Mouse (Mus musculus) macrophage (primary cell): Measurements from ENCODE around the gene Pom121l2. TPM values are rescaled to one million over a fixed set of nuclear protein-coding genes. Genes with fewer than 3 reads are reported as not detected.
"Not testable (repeated sequence)": the region's sequence is repeated elsewhere in the genome, so short reads cannot be mapped to it uniquely, and the experiment has no call there.

Experiments used
- H3K27ac ChIP-seq: fragments of 350-480 bp; formaldehyde crosslinking; 2 replicates; pipeline ENCODE4 v1.9.0; 2021
- H3K36me3 ChIP-seq: fragments of 350-480 bp; formaldehyde crosslinking; 2 replicates; pipeline ENCODE4 v1.9.0; 2021; ENCODE audit errors: inconsistent target
- H3K4me3 ChIP-seq: fragments of 350-480 bp; formaldehyde crosslinking; 2 replicates; pipeline ENCODE4 v1.9.0; 2021; ENCODE audit errors: inconsistent target
- H3K79me2 ChIP-seq: fragments of 350-480 bp; formaldehyde crosslinking; 2 replicates; pipeline ENCODE4 v1.9.0; 2021; ENCODE audit errors: inconsistent target
- WGBS: methylation state at CpG from one replicate; pipeline ENCODE4 v1.1.7; 2026; ENCODE audit warnings: inconsistent platforms; ENCODE audit not compliant: missing documents; 5-methylcytosine and 5-hydroxymethylcytosine counted together
- polyA plus RNA-seq: library from polyadenylated mRNA; stranded (reverse); fragments of 250-400 nt; gene quantifications from 3 replicates; pipeline ENCODE4 v1.2.4, GENCODE M21; 2018; ENCODE audit warnings: inconsistent platforms

Pom121l2 gene
- polyA plus RNA-seq, 1 experiment from 2014 or later: not detected

DNA sequence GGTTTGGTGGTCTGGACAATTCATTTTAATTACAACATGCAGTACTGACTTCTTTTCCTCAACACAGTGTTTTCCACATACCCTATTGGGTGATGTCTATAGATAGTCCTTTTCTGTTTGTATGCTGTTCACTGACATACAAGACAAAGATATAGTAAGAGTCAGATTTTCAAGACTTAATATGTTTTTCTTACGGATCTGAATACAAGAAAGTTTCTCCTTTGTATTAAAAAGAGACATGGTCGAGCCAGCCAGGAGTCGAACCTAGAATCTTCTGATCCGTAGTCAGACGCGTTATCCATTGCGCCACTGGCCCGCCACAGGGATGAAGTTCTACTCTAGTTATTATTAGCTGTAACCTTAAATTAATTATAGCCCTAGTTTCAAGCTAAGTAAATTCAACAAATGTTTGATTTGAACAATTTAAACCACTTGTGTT, 39.9 kb downstream of the Pom121l2 start:
- Histone ChIP-seq H3K36me3 (no peaks in the 10 kb centered on the region), H3K4me3 (peak overlapping the region; percentile 70), H3K79me2 (no peaks in the 10 kb centered on the region), H3K27ac (peak overlapping the region; percentile 24; the same call in 1 of the 2 replicates)
- 0% methylated on average over 7 of the region's 8 CpGs for WGBS

DNA sequence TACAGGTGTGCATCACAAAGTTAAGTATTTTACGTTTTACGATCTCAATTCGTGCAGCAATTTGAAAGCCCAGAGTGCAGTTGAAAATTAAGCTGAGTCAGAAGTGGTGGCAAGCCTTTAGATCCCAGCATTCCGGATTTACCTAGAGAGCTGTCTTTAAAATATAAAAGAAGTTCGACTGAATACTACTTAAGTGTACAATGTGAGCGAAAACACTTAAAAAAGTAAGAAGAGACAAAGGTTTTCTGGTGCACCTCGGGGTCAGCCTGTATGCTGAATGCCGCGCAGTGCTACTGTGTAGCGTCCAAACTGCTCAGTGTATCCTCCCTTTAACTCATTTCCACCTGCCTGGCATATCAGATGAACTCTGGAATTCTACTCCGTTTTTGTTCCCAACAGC, 40.6 kb downstream of the Pom121l2 start:
- Histone ChIP-seq H3K27ac (peak overlapping the region; percentile 24), H3K36me3 (no peaks in the 10 kb centered on the region)
- under 1% methylated on average over 11 of the region's 11 CpGs for WGBS

DNA sequence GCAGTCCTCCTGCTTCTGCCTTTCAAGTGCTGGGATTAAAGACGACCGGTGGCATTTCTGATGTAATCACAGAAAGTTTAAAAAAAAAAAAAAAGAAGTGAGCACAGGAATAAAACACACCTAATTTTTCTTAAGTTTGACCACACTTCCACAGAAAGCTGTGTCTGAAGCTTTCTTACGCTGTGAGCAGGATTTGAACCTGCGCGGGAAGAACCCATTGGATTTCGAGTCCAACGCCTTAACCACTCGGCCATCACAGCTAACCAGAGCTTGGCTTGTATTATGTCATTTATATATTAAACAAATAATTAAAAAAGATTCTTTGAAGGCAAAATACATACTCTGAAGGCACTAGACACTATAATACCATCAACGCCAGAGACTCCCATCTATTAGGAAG, 41.2 kb downstream of the Pom121l2 start:
- Histone ChIP-seq H3K27ac (peak overlapping the region; percentile 24), H3K36me3 (no peaks in the 10 kb centered on the region), H3K79me2 (no peaks in the 10 kb centered on the region), H3K4me3 (peak overlapping the region; percentile 70)
- WGBS: 2% methylated on average over 9 of the region's 9 CpGs

More for the DNA sequence above, 40.6 kb downstream of the Pom121l2 start:
- H3K4me3 ChIP-seq: peak overlapping the region; percentile 70
- H3K79me2 ChIP-seq: no peaks in the 10 kb centered on the region

DNA sequence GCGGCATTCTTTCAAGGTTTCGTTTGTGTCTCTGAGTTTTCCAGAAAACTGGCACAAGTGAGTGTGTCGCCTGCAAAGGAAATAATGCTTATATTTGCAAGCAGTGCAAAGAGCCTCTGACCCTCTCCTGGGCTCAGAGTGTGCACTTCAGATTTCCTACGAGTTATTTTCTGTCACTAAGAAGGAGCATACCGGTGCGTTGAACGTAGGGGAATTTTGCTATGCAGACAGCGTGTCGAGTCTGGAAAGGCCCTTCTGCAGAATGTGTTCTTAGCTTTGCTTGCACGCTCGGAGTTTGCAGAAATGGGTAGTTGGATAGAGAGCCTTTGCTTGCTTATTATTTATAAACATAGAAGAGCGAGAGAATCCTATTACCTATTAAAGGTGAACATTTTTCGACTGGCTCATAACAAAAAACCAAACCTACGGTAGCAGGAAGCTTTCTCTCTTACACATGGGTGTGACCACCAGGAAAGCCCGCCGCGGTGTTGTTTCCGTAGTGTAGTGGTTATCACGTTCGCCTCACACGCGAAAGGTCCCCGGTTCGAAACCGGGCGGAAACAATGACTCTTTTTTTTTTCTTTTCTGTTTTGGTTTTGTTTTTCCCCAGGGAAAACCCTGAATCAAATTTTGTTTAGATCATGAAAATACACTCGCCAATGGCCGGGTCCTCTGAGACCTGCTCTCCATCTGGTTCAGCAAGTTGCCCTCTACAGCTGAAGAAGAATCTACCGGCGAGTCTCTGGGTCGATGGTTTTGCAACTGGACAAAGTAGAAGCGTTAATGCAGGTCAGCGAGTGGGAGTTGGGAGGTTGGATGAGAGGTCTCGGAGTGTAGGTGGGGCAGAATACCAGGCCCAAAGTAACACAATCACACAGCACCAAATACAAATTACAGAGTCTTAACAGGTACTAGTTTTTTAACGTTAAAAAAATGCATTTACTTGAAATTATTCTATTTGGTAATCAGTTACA, 45.4 kb downstream of the Pom121l2 start:
- Histone ChIP-seq H3K79me2 (no peaks in the 10 kb centered on the region), H3K27ac (no peak overlapping the region), H3K4me3 (peak overlapping the region; percentile 39), H3K36me3 (no peaks in the 10 kb centered on the region)
- 6% methylated on average over 35 of the region's 35 CpGs for WGBS

DNA sequence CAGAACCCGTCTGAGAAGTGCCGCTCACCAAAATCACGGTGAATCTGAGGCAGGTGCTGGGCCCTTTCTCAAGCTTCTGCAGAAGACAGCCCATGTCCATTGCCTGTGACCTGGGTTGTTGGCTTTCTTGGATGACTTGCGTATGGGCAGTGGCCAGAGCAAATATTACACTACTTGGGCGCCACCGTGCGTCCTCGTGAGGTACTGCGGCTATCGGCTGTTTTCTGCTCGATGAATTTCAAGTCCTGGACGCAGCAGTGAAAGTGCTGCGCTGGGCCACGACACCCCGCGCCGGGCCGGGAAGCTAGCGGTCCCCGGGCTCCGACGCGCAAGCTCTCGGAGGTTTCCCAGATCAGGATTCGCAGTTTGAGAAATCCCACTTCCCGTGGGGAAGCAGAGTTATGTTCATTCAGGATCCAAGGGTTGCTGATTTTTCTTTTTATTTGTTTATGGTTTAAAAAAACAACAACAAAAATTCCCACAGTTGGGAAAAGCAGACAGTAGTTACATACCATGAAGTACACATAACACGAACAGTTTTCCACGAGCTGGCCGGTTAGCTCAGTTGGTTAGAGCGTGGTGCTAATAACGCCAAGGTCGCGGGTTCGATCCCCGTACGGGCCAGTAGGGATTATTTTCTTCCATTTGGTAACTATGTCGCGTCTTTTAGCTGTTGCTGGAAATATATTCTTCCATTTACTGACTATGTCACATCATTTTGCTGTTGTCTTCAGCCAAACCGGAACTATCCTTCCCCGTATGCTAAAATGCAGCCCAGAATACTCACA, 47.9 kb downstream of the Pom121l2 start:
- Histone ChIP-seq H3K27ac (no peak overlapping the region), H3K4me3 (peak overlapping the region; percentile 22; the same call in 1 of the 2 replicates), H3K36me3 (no peaks in the 10 kb centered on the region), H3K79me2 (no peaks in the 10 kb centered on the region)
- 2% methylated on average over 40 of the region's 40 CpGs for WGBS

DNA sequence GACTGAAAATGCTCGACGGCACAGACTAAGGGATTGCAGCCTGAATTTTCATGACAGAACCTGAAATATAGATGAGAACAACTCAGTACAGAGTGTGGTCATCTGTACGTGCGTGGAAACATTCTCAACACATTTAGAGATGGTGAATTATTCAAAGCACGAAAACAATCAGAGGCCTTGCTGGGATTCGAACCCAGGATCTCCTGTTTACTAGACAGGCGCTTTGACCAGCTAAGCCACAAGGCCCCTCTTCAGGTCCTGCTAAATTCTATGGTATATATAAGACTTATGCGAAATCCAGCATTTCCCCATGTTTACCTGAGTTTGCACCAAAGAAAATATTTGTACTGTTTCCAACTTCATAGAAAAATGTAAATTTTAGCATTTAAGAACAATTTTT, 48.9 kb downstream of the Pom121l2 start:
- WGBS: 86% methylated on average over 8 of the region's 8 CpGs
- Histone ChIP-seq H3K79me2 (no peaks in the 10 kb centered on the region), H3K27ac (no peak overlapping the region), H3K4me3 (no peak overlapping the region), H3K36me3 (no peaks in the 10 kb centered on the region)

DNA sequence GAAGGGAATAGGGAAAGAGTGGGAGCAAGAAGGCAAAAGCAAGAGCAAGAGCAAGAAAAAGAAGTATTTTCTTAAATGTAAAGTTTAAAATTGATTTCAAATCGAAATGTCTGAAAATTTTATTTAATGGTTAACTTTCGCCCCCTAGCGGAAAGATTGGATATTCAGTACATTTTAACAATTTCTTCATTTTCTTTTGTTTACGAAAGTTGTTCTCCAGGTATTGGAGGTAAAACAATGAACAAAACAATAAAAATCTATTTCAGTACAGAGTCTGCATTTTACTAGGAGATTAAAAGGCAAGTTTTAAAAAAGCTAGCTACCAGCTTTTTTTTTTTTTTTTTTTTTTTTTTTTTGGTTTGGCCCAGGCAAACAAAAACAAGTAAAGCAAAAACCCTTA, 49.5 kb downstream of the Pom121l2 start:
- Histone ChIP-seq H3K79me2 (no peaks in the 10 kb centered on the region), H3K36me3 (no peaks in the 10 kb centered on the region), H3K27ac (no peak overlapping the region), H3K4me3 (no peak overlapping the region)
- WGBS: 7% methylated on average over 4 of the region's 4 CpGs

DNA sequence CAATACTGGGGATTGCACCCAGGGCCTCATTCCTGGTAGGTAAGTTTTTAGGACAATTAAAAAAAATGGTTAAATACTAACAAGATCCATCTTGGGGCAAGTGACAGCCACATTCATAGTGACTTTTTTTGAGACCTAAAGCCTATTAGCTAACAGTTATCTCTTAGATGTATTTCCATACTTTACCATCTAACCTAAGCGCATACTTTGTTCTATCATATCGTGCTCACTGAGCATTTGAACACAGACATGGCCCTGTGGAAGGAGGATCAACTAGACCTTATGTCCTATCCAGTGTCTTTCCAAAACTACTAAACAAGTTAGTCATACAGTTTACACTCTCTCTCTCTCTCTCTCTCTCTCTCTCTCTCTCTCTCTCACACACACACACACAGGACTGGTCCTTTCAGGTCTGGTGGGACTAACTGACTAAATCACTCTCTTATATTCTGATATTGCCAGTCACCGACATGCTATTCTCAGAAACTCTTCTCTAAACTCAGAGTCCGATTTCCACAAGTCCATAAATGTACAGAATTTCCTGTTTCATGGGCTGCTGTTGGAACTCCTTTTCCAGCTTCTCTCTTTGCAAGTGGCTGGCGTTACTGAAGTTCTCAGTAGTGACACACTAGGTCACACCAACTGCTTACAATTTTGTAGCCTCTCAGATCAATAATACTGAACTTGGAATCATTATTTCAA, 52.9 kb downstream of the Pom121l2 start:
- 60% methylated on average over 5 of the region's 5 CpGs for WGBS
- no peaks in the 10 kb centered on the region for H3K79me2 ChIP-seq
- no peak overlapping the region; the same call in 1 of the 2 replicates for H3K4me3 ChIP-seq
- 0 out of 2 replicates have a peak overlapping the region, but pooled peaks have one; percentile 67 for H3K27ac ChIP-seq
- H3K36me3 ChIP-seq: no peaks in the 10 kb centered on the region

GRCm38 (mm10) chr13:22034443-22035266, 53.7 kb downstream of the Pom121l2 start:
- Histone ChIP-seq H3K27ac (peak overlapping the region; percentile 67), H3K4me3 (peak overlapping the region; percentile 26), H3K79me2 (no peaks in the 10 kb centered on the region), H3K36me3 (no peaks in the 10 kb centered on the region)
- WGBS: 6% methylated on average over 7 of the region's 14 CpGs

- under 1% methylated on average over 11 of the region's 69 CpGs for WGBS
- not testable (repeated sequence) for H3K36me3 ChIP-seq
These were observed 54.5 kb downstream of the Pom121l2 start, which contains the start of the genes Hist1h2ah and Hist1h2bk for GRCm38 (mm10) chr13:22035267-22036148. Gene Hist1h2ah, minus strand, starts transcription at chr13:22035568. Gene Hist1h2bk, plus strand, starts transcription at chr13:22035870.

GRCm38 (mm10) chr13:22036149-22036956, 55.4 kb downstream of the Pom121l2 start:
- Histone ChIP-seq H3K4me3 (no peak overlapping the region; the same call in 1 of the 2 replicates), H3K36me3 (no peaks in the 10 kb centered on the region), H3K79me2 (no peaks in the 10 kb centered on the region), H3K27ac (peak overlapping the region; percentile 47)
- 16% methylated on average over 13 of the region's 23 CpGs for WGBS

More at GRCm38 (mm10) chr13:22035267-22036148, 54.5 kb downstream of the Pom121l2 start, which contains the start of the genes Hist1h2ah and Hist1h2bk:
- H3K27ac ChIP-seq: peak within 1 kb of the TSS; percentile 67
- not testable (repeated sequence) for H3K79me2 ChIP-seq
- H3K4me3 ChIP-seq: peak within 1 kb of the TSS; percentile 26

- H3K4me3 ChIP-seq: no peak overlapping the region
- no peaks in the 10 kb centered on the region for H3K36me3 ChIP-seq
- no peaks in the 10 kb centered on the region for H3K79me2 ChIP-seq
- 71% methylated on average over 2 of the region's 3 CpGs for WGBS
- peak overlapping the region; percentile 47 for H3K27ac ChIP-seq
These were observed 56.0 kb downstream of the Pom121l2 start for GRCm38 (mm10) chr13:22036986-22037385.
